Mouse (Mus musculus): ENCODE measurements around the gene Bbox1. TPM values are rescaled to one million over a fixed set of nuclear protein-coding genes. Genes with fewer than 3 reads are reported as not detected.

The Bbox1 gene
- polyA plus RNA-seq, 1 experiment = 1.3 TPM

DNA sequence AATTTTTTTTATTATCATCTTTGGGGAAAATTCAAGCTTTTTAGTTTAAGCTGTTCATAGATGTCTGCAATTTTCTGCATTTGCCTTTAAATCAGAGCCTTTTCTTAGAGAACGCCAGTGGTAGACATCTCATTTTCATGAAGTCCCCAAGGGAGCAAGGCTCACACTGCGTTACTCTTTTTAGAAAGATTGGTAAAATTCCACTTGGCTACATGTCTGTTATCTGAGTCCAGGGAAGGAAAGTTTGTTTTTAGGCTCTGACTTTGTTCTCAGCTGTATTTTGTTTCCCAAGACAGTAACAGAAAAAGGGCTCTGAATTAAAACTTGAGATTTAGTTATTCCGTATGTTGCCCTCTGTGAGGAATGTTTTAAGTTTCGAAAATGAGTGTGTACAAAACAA lies 5.6 kb upstream of the Bbox1 start:
- no peaks in the 10 kb centered on the region for H3K36me3 ChIP-seq (ENCODE audit: control insufficient read depth, insufficient read depth, low read length)
- no peak overlapping the region for H3K4me3 ChIP-seq (ENCODE audit: control insufficient read depth, low read depth, low read length)
- H3K27me3 ChIP-seq (ENCODE audit: control insufficient read depth, insufficient read depth, low read length) = no peaks in the 10 kb centered on the region
- no peak overlapping the region for H3K27ac ChIP-seq (ENCODE audit: control insufficient read depth, insufficient read depth, low read depth, low read length)
- TF ChIP-seq CTCF (IDR thresholded peaks at IDR 0.05; ENCODE audit: control insufficient read depth, insufficient read depth, insufficient replicate concordance, low read depth, low read length) = no peak
- no peak for TF ChIP-seq POLR2A (IDR thresholded peaks at IDR 0.05; ENCODE audit: control insufficient read depth, low read depth, low read length)
- no peaks in the 10 kb centered on the region for H3K4me1 ChIP-seq (ENCODE audit: control insufficient read depth, insufficient read depth, low read length)

DNA sequence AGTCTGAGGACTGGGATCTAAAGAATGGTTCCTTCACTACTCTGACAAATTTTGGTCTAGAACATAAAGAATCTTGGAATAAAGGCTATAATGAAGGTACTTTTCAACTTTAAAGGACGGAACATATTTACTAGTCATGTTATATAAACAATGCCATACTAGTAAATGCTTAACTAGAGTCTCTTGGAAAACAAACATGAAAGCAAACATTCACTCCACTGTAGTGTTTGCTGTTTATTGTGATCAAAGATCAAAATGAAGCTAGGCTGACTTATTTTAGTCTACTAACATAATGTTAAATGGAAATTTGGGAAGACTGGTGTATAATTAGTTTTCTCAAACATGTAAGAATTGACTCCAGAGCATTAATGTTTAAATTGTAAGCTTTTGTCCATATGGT lies 4.9 kb upstream of the Bbox1 start:
- Histone ChIP-seq H3K4me1 (ENCODE audit: control insufficient read depth, insufficient read depth, low read length) (no peaks in the 10 kb centered on the region), H3K4me3 (ENCODE audit: control insufficient read depth, low read depth, low read length) (no peak overlapping the region), H3K27ac (ENCODE audit: control insufficient read depth, insufficient read depth, low read depth, low read length) (no peak overlapping the region), H3K27me3 (ENCODE audit: control insufficient read depth, insufficient read depth, low read length) (no peaks in the 10 kb centered on the region), H3K36me3 (ENCODE audit: control insufficient read depth, insufficient read depth, low read length) (no peaks in the 10 kb centered on the region)
- TF ChIP-seq POLR2A (IDR thresholded peaks at IDR 0.05; ENCODE audit: control insufficient read depth, low read depth, low read length) (no peak), CTCF (IDR thresholded peaks at IDR 0.05; ENCODE audit: control insufficient read depth, insufficient read depth, insufficient replicate concordance, low read depth, low read length) (no peak)

DNA sequence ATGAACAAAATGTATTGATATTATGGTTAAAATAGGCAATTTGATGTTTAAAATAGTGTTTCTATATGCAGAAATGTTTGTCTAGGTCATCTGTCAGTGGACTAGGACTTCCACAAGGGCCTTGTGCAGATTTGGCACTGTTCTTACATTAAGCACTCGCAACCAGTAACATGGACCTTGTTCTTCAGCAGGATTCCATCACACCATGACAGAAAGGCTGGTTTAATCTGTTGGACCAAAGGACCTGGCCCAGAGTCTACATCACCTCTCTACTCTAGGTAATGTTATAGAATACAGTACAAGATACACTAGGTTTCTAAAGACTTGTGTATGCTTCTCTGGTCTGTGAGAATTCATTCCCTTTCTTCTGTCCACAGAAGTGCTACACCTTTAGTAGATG lies 4.4 kb upstream of the Bbox1 start:
- no peak overlapping the region for H3K27ac ChIP-seq (ENCODE audit: control insufficient read depth, insufficient read depth, low read depth, low read length)
- no peak overlapping the region for H3K4me3 ChIP-seq (ENCODE audit: control insufficient read depth, low read depth, low read length)
- no peak for TF ChIP-seq POLR2A (IDR thresholded peaks at IDR 0.05; ENCODE audit: control insufficient read depth, low read depth, low read length)
- TF ChIP-seq CTCF (IDR thresholded peaks at IDR 0.05; ENCODE audit: control insufficient read depth, insufficient read depth, insufficient replicate concordance, low read depth, low read length) = no peak
- H3K4me1 ChIP-seq (ENCODE audit: control insufficient read depth, insufficient read depth, low read length) = no peaks in the 10 kb centered on the region
- H3K36me3 ChIP-seq (ENCODE audit: control insufficient read depth, insufficient read depth, low read length) = no peaks in the 10 kb centered on the region
- no peaks in the 10 kb centered on the region for H3K27me3 ChIP-seq (ENCODE audit: control insufficient read depth, insufficient read depth, low read length)

DNA sequence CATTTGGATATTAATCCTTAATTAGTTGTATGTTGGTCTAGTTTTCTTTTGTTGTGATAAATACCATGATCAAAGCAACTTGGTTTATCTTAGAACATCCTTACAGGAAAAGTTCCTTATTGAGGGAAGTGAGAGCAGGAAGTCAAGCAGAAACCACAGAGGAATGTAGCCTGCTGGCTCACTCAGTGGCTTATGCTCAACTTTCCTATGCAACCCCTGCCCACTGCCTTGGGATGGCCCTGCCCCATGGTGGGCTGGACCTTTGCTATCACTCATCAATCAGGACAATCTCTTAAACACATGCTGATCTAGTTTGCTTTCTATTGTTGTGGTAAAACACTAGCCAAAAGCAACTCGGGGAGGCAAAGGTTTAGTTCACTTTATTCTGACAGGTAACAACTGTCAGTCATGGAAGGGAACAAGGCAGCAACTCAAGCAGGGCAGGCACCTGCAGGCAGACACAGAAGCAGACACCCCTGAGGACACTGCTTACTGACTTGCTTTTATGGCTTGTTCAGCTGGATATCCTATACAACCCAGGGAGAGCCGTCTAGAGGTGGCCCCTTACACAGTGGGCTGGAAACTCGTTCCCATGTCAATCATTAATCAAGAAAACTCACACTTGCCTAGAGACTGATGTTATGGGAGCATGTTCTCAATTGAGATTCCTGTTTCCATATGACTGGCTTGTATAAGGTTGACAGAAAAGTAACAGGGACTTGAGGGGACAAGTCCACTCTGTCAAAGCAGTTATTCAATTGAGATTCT lies 1.9 kb upstream of the Bbox1 start:
- no peak overlapping the region for H3K27ac ChIP-seq (ENCODE audit: control insufficient read depth, insufficient read depth, low read depth, low read length)
- no peak for TF ChIP-seq CTCF (IDR thresholded peaks at IDR 0.05; ENCODE audit: control insufficient read depth, insufficient read depth, insufficient replicate concordance, low read depth, low read length)
- H3K4me3 ChIP-seq (ENCODE audit: control insufficient read depth, low read depth, low read length) = no peak overlapping the region
- H3K36me3 ChIP-seq (ENCODE audit: control insufficient read depth, insufficient read depth, low read length) = no peaks in the 10 kb centered on the region
- no peaks in the 10 kb centered on the region for H3K27me3 ChIP-seq (ENCODE audit: control insufficient read depth, insufficient read depth, low read length)
- H3K4me1 ChIP-seq (ENCODE audit: control insufficient read depth, insufficient read depth, low read length) = no peaks in the 10 kb centered on the region

DNA sequence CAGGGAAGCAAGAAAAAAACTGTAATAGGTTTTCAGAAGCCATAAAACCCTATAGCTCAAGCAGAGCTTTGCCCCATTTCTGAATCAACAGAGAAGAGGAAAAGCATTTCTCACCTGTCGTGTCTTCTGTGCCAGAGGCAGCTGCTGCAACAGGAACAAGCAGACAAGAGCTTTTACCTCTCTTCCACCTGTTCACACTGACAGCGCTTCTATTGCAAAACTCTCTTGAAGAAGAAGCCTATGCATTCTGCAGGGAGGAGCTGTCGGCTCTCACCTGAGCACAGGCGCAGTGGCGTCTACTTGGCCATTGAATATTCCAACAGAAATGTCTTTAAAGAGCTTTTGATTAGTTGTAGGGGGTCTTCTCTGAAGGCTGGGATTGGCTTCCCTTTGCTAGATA lies 286 bp downstream of the Bbox1 start:
- Histone ChIP-seq H3K27ac (ENCODE audit: control insufficient read depth, insufficient read depth, low read depth, low read length) (no peak overlapping the region), H3K4me1 (ENCODE audit: control insufficient read depth, insufficient read depth, low read length) (no peaks in the 10 kb centered on the region), H3K4me3 (ENCODE audit: control insufficient read depth, low read depth, low read length) (no peak overlapping the region), H3K27me3 (ENCODE audit: control insufficient read depth, insufficient read depth, low read length) (no peaks in the 10 kb centered on the region), H3K36me3 (ENCODE audit: control insufficient read depth, insufficient read depth, low read length) (no peaks in the 10 kb centered on the region)
- TF ChIP-seq CTCF (IDR thresholded peaks at IDR 0.05; ENCODE audit: control insufficient read depth, insufficient read depth, insufficient replicate concordance, low read depth, low read length) = no peak
- TF ChIP-seq POLR2A (IDR thresholded peaks at IDR 0.05; ENCODE audit: control insufficient read depth, low read depth, low read length) = no peak

DNA sequence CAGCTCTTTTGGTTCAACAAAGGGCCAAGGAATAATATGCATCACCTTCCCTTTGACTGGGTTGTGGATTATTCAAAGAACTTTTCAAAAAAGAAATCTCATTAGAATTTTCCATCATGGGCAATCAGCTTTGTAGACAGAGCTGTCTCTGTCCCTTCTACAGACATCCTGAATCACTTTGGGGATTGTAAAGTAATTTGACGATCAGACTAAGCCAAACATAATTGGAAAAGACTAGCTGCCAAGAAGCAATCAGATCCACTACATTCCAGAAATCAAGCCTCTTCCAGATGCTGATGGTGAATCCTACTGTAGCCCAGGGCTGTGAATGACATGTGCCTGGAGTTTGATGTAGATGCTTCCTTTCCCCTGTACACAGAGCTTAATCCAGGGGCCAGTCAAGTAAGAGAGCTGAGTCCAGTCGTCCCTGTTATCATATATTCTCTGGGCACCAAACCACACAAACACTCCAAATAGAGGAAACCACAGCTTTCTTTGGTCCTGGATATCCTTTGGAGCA lies 995 bp downstream of the Bbox1 start:
- TF ChIP-seq POLR2A (IDR thresholded peaks at IDR 0.05; ENCODE audit: control insufficient read depth, low read depth, low read length) (no peak), CTCF (IDR thresholded peaks at IDR 0.05; ENCODE audit: control insufficient read depth, insufficient read depth, insufficient replicate concordance, low read depth, low read length) (no peak)
- Histone ChIP-seq H3K27me3 (ENCODE audit: control insufficient read depth, insufficient read depth, low read length) (no peaks in the 10 kb centered on the region), H3K4me3 (ENCODE audit: control insufficient read depth, low read depth, low read length) (no peak overlapping the region), H3K36me3 (ENCODE audit: control insufficient read depth, insufficient read depth, low read length) (no peaks in the 10 kb centered on the region), H3K4me1 (ENCODE audit: control insufficient read depth, insufficient read depth, low read length) (no peaks in the 10 kb centered on the region), H3K27ac (ENCODE audit: control insufficient read depth, insufficient read depth, low read depth, low read length) (no peak overlapping the region)

DNA sequence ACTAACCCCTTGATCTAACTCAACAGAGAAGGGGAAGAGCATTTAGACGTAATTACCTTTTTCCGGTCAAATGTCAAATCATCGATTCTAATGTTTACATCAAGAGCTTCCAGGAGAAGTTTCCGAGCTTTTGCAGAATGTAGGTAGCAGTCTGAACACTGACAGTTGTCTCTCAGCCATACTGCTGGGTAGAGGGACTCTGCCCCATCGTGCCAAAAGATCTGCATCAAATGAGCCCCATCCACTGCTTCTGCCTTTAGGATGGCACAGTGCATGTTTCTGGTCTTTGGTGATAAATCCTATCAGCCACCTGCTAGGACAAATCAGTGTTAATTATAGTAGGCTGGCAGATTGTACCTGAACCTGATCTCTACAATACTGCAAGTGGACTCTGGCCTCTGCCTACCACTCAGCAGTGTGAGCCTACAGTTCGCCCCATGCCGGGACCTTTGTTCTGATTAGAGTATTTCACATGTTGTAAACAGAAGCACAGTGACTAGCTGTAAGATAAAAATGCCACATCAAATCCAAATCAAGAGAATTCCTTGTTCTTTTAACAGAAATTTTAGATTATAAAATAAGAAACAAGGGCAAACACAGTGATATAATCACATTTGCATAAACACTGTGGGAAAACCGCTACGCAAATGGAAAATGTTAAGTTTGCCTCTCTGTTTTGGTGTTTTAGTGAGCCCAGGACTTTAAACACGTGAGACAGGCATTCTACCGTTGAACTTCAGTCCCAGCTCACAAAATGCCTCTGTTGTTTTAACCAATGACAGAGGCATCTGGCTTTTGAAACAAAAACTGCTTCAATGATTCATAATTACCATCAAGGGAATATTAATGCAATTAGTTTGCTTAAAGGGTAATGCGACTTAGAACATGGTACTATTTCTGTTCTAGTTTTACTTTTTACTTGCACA lies 8.7 kb downstream of the Bbox1 start:
- TF ChIP-seq CTCF (IDR thresholded peaks at IDR 0.05; ENCODE audit: control insufficient read depth, insufficient read depth, insufficient replicate concordance, low read depth, low read length) = no peak
- no peak for TF ChIP-seq POLR2A (IDR thresholded peaks at IDR 0.05; ENCODE audit: control insufficient read depth, low read depth, low read length)
- H3K36me3 ChIP-seq (ENCODE audit: control insufficient read depth, insufficient read depth, low read length) = no peaks in the 10 kb centered on the region
- H3K27me3 ChIP-seq (ENCODE audit: control insufficient read depth, insufficient read depth, low read length) = no peaks in the 10 kb centered on the region
- no peaks in the 10 kb centered on the region for H3K4me1 ChIP-seq (ENCODE audit: control insufficient read depth, insufficient read depth, low read length)
- H3K4me3 ChIP-seq (ENCODE audit: control insufficient read depth, low read depth, low read length) = no peak overlapping the region
- H3K27ac ChIP-seq (ENCODE audit: control insufficient read depth, insufficient read depth, low read depth, low read length) = no peak overlapping the region

Data from testis, adult 2 months (tissue).